Mouse (Mus musculus) CH12.LX (cell line): ENCODE results near the gene Sppl2b. TPM values are rescaled to one million over a fixed set of nuclear protein-coding genes. Genes with fewer than 3 reads are reported as not detected.
"Not testable (repeated sequence)": the region's sequence is repeated elsewhere in the genome, so short reads cannot be mapped to it uniquely, and the experiment has no call there.

Experiments
- DNase-seq: peaks from one replicate; pipeline ENCODE4 v3.0.0-alpha.2; 2013; ENCODE audit errors: extremely low read depth
- H3K27ac ChIP-seq: 2 replicates; pipeline ENCODE4 v1.5.1; 2012; ENCODE audit warnings: low read depth, mild to moderate bottlenecking, control low read depth, moderate library complexity; ENCODE audit not compliant: insufficient read depth
- H3K27me3 ChIP-seq: replicated peaks from 2 replicates; pipeline ENCODE3; 2012; ENCODE audit warnings: inconsistent platforms
- H3K36me3 ChIP-seq, 2 experiments: replicated peaks in 1 of 2; 2 replicates each; pipeline versions ENCODE3 to v1.6.1; 2012; ENCODE audit warnings: inconsistent platforms in 1 of 2, low read length in 1 of 2, mild to moderate bottlenecking in 1 of 2, mixed read lengths in 1 of 2, moderate library complexity in 1 of 2; ENCODE audit not compliant: control insufficient read depth in 1 of 2, insufficient read depth in 1 of 2
- H3K4me1 ChIP-seq, 2 experiments: 2 replicates each; pipeline ENCODE4 v1.6.1; 2012; ENCODE audit warnings: inconsistent platforms in 1 of 2, moderate library complexity in 1 of 2; ENCODE audit not compliant: insufficient read depth in 2 of 2, control insufficient read depth in 1 of 2
- H3K4me2 ChIP-seq: 2 replicates; pipeline ENCODE4 v1.6.1; 2012; ENCODE audit warnings: low read depth, mild to moderate bottlenecking, control low read depth; ENCODE audit not compliant: poor library complexity, insufficient read depth, severe bottlenecking
- H3K4me3 ChIP-seq, 3 experiments: fragments of 150-350 bp in 1 of 3; sonication (generic) in 1 of 3; replicated peaks in 1 of 3; 2 replicates each; pipeline versions ENCODE3 to v1.5.1; 2011 to 2012; ENCODE audit warnings: low read depth in 2 of 3, low read length in 2 of 3, mild to moderate bottlenecking in 2 of 3, moderate library complexity in 2 of 3, control low read depth in 1 of 3, improper control_type of control experiment in 1 of 3, inconsistent platforms in 1 of 3, mixed read lengths in 1 of 3; ENCODE audit not compliant: poor library complexity in 1 of 3
- H3K79me2 ChIP-seq: replicated peaks from 2 replicates; pipeline ENCODE4 v1.6.1; 2012; ENCODE audit warnings: mild to moderate bottlenecking, moderate library complexity; ENCODE audit not compliant: control insufficient read depth, poor library complexity, insufficient read depth, severe bottlenecking; ENCODE audit errors: extremely low read depth
- H3K9ac ChIP-seq: 2 replicates; pipeline ENCODE4 v1.6.1; 2012; ENCODE audit warnings: low read depth, mild to moderate bottlenecking, control low read depth, moderate library complexity; ENCODE audit not compliant: insufficient read depth
- H3K9me3 ChIP-seq: replicated peaks from 2 replicates; pipeline ENCODE3; 2012; ENCODE audit warnings: low read length, inconsistent platforms, mixed read lengths
- BHLHE40 ChIP-seq: IDR thresholded peaks from 2 replicates; pipeline ENCODE4 v1.6.1; 2011; ENCODE audit warnings: mild to moderate bottlenecking, low read depth, low read length, improper control_type of control experiment
- CHD1 ChIP-seq: IDR thresholded peaks from 2 replicates; pipeline ENCODE4 v1.6.1; 2012; ENCODE audit warnings: low read depth, low read length, improper control_type of control experiment, inconsistent platforms
- CTCF ChIP-seq, 2 experiments: IDR thresholded peaks in 1 of 2; conservative IDR thresholded peaks in 1 of 2; 2 replicates each; pipeline ENCODE4 v1.5.1; 2011 to 2012; ENCODE audit warnings: low read depth in 2 of 2, low read length in 2 of 2, improper control_type of control experiment in 1 of 2, inconsistent platforms in 1 of 2, mild to moderate bottlenecking in 1 of 2, moderate library complexity in 1 of 2
- JUN ChIP-seq: IDR thresholded peaks from 2 replicates; pipeline ENCODE4 v1.6.1; 2011; ENCODE audit warnings: low read depth, mild to moderate bottlenecking, low read length, improper control_type of control experiment, moderate library complexity; ENCODE audit not compliant: insufficient read depth
- JUND ChIP-seq: conservative IDR thresholded peaks from 2 replicates; pipeline ENCODE4 v1.6.1; 2011; ENCODE audit warnings: low read depth, low read length, improper control_type of control experiment
- KAT2A ChIP-seq: IDR thresholded peaks from 2 replicates; pipeline ENCODE4 v1.6.1; 2012; ENCODE audit warnings: low read length, improper control_type of control experiment, inconsistent platforms; ENCODE audit not compliant: insufficient replicate concordance
- MAFK ChIP-seq: IDR thresholded peaks from 2 replicates; pipeline ENCODE4 v1.6.1; 2011; ENCODE audit warnings: low read length, improper control_type of control experiment; ENCODE audit not compliant: insufficient replicate concordance
- MEF2A ChIP-seq: IDR thresholded peaks from 2 replicates; pipeline ENCODE4 v1.6.1; 2014; ENCODE audit warnings: low read depth, mild to moderate bottlenecking, inconsistent platforms, low read length, improper control_type of control experiment, borderline replicate concordance
- NRF1 ChIP-seq: IDR thresholded peaks from 2 replicates; pipeline ENCODE4 v1.6.1; 2014; ENCODE audit warnings: low read depth, mild to moderate bottlenecking, inconsistent platforms, low read length, improper control_type of control experiment, moderate library complexity
- POLR2A ChIP-seq: IDR thresholded peaks from 2 replicates; pipeline ENCODE4 v1.6.1; 2011; ENCODE audit warnings: low read depth, mild to moderate bottlenecking, improper control_type of control experiment, low read length
- RCOR1 ChIP-seq: conservative IDR thresholded peaks from 2 replicates; pipeline ENCODE4 v1.6.1; 2012; ENCODE audit warnings: low read depth, mild to moderate bottlenecking, inconsistent platforms, low read length, improper control_type of control experiment
- SIN3A ChIP-seq: IDR thresholded peaks from 2 replicates; pipeline ENCODE4 v1.6.1; 2012; ENCODE audit warnings: low read length, improper control_type of control experiment, inconsistent platforms
- SMC3 ChIP-seq: IDR thresholded peaks from 2 replicates; pipeline ENCODE4 v1.6.1; 2011; ENCODE audit warnings: low read depth, low read length, improper control_type of control experiment
- TBP ChIP-seq: conservative IDR thresholded peaks from 2 replicates; pipeline ENCODE4 v1.6.1; 2011; ENCODE audit warnings: low read depth, low read length, improper control_type of control experiment
- USF1 ChIP-seq: IDR thresholded peaks from 2 replicates; pipeline ENCODE4 v1.6.1; 2014; ENCODE audit warnings: low read depth, mild to moderate bottlenecking, inconsistent platforms, low read length, improper control_type of control experiment
- ZKSCAN1 ChIP-seq: IDR thresholded peaks from 2 replicates; pipeline ENCODE4 v1.6.1; 2012; ENCODE audit warnings: low read depth, inconsistent platforms, low read length, improper control_type of control experiment, borderline replicate concordance
- dilution Hi-C: fragments of 300-500 bp; cut with MboI; formaldehyde crosslinking; loops from 2 replicates; pipeline ENCODE4 v1.14.3; 2020; ENCODE audit warnings: low sequenced_read_pairs; ENCODE audit not compliant: extremely low pct_unique_long_range_greater_than_20kb, extremely low pct_ligation_motif_present
- in situ Hi-C: fragments of 300-500 bp; cut with MboI; formaldehyde crosslinking; loops from 3 replicates; pipeline ENCODE4 v1.14.3; 2019; ENCODE audit warnings: low sequenced_read_pairs, low pct_ligation_motif_present, low pct_unique_long_range_greater_than_20kb, mixed read lengths
- polyA plus RNA-seq: library from polyadenylated mRNA; unstranded; fragments of >175 nt; gene quantifications from 2 replicates; pipeline ENCODE4 v1.2.1, GENCODE M21; 2012; ENCODE audit warnings: low read depth; ENCODE audit not compliant: insufficient read length
- total RNA-seq, 2 experiments: library from RNA; depleted of rRNA; stranded (reverse); fragments of 300-350 nt in 1 of 2; fragments of >200 nt in 1 of 2; gene quantifications; 2 replicates each; pipeline ENCODE4 v1.2.3; 2012 to 2014

The Sppl2b gene
- total and polyA plus RNA-seq, 3 experiments, result 13.8 to 24.1 (median 19.0) TPM

- no peak for DNase-seq
- no peaks in the 10 kb centered on the region for H3K79me2 ChIP-seq
- no peak overlapping the region for H3K27ac ChIP-seq
- H3K4me2 ChIP-seq, result no peak overlapping the region
- peaks cover 10 to 17% of the 10 kb centered on the region in 2 experiments for H3K4me1 ChIP-seq
- no peaks in the 10 kb centered on the region for H3K9me3 ChIP-seq
- dilution Hi-C loops (no loop called here), in situ Hi-C loops (no loop called here)
- H3K27me3 ChIP-seq, result no peaks in the 10 kb centered on the region
- no peak overlapping the region for H3K9ac ChIP-seq
- no peak overlapping the region for H3K4me3 ChIP-seq
- H3K36me3 ChIP-seq, result no peaks in the 10 kb centered on the region
- TF ChIP-seq POLR2A (no peak), KAT2A (no peak), SIN3A (no peak), JUND (no peak), SMC3 (0 out of 2 replicates have a peak, but pooled peaks have one; percentile 14), CTCF (conservative IDR thresholded peaks at IDR 0.05 in 1 of 2, IDR thresholded peaks at IDR 0.05 in 1 of 2; ENCODE audit: low read depth in 2 of 2, low read length in 2 of 2) (peak in 1 of 2 experiments; percentile 53; a peak in 2 of 4 replicates), BHLHE40 (no peak), TBP (no peak), RCOR1 (no peak), MAFK (no peak), NRF1 (no peak), MEF2A (no peak), CHD1 (no peak), USF1 (no peak), JUN (no peak), ZKSCAN1 (no peak)
Measured at GRCm38 (mm10) chr10:80814800-80815199, 40.3 kb upstream of the Sppl2b start.

GRCm38 (mm10) chr10:80816303-80816702 lies 38.8 kb upstream of the Sppl2b start:
- H3K27me3 ChIP-seq, in situ Hi-C loops, H3K27ac ChIP-seq, dilution Hi-C loops, DNase-seq, H3K79me2 ChIP-seq, H3K9ac ChIP-seq, H3K36me3 ChIP-seq, H3K9me3 ChIP-seq, H3K4me3 ChIP-seq, H3K4me2 ChIP-seq: not testable (repeated sequence)
- H3K4me1 ChIP-seq, result peaks cover 10 to 17% of the 10 kb centered on the region in 2 experiments
